Mouse (Mus musculus) bone marrow, adult 2 months (tissue): ENCODE results near the gene Glod4.

Experiments
- CTCF ChIP-seq: fragments of 200-500 bp; IDR thresholded peaks from 2 replicates; pipeline ENCODE4 v1.5.1; 2011; ENCODE audit warnings: low read length, control low read depth; ENCODE audit not compliant: control insufficient read depth, insufficient read depth
- POLR2A ChIP-seq: fragments of 200-500 bp; IDR thresholded peaks from 2 replicates; pipeline ENCODE4 v1.6.1; 2011; ENCODE audit warnings: low read depth, mild to moderate bottlenecking, control low read depth, low read length, borderline replicate concordance; ENCODE audit not compliant: control insufficient read depth

GRCm38 (mm10) chr11:76246439-76246838 lies 2.9 kb upstream of the Glod4 start:
- TF ChIP-seq CTCF (no peak), POLR2A (no peak)
